11 mouse cellular contexts compared by ENCODE assay signal in the genomic region with DNA sequence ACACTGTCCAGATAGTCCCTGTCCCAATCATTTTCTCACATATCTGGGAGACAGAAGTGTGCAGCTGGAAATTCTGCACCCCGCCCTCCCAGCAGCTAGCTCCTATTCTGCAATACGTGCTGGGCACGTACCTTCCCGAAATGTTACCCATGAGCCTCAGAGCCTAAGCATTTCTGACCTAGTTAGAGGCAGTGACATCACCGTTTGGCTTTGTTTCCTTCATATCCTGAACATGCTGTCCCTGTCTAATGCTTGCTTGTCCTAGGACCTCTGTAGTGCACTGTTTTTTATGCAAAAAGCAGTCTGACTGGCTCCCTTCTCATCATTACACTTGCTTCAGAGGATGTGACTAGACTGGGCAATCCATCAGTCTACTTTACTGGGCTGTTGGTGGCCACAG. TPM values are rescaled to one million over a fixed set of nuclear protein-coding genes. Genes with fewer than 3 reads are reported as not detected.
DNase-seq lines count a peak whose midpoint lies in the region; ATAC-seq and TF ChIP-seq lines count a peak whose summit lies in the region.
"Had no signal": no experiment of that assay in that cellular context is flagged by ENCODE, and none has a peak within 500 bp of the region (broad histone marks: within the 10 kb centered on the region; RNA-seq: fewer than 3 reads in every experiment).

No protein-coding gene starts in this region.

- no peak overlapping the region for H3K27ac ChIP-seq in forebrain, postnatal 0 days (ENCODE audit: low read depth, low read length)
- no peak overlapping the region for H3K27ac ChIP-seq in forebrain, embryonic 11.5 days (ENCODE audit: low read depth, low read length)
- H3K27ac ChIP-seq in midbrain, postnatal 0 days (ENCODE audit: low read depth, low read length), result no peak overlapping the region
- no peak overlapping the region for H3K27ac ChIP-seq in midbrain, embryonic 16.5 days (ENCODE audit: low read length)
- no peak overlapping the region for H3K27ac ChIP-seq in midbrain, embryonic 15.5 days
- H3K27ac ChIP-seq: heart, embryonic 15.5 days; liver, embryonic 14.5 days; neural tube, embryonic 15.5 days had no signal

- peaks cover 9% of the 10 kb centered on the region; the same call in 1 of the 2 replicates for H3K4me1 ChIP-seq in forebrain, postnatal 0 days (ENCODE audit: insufficient read depth)
- no peaks in the 10 kb centered on the region; the same call in 1 of the 2 replicates for H3K4me1 ChIP-seq in forebrain, embryonic 11.5 days (replicated peaks; ENCODE audit: control insufficient read depth, insufficient read depth, low read length)
- H3K4me1 ChIP-seq in midbrain, postnatal 0 days (ENCODE audit: insufficient read depth, low read length), result peaks cover 5% of the 10 kb centered on the region
- peaks cover 17% of the 10 kb centered on the region for H3K4me1 ChIP-seq in midbrain, embryonic 16.5 days (ENCODE audit: control insufficient read depth, insufficient read depth, low read length)
- peaks cover 24% of the 10 kb centered on the region for H3K4me1 ChIP-seq in midbrain, embryonic 15.5 days

- no peaks in the 10 kb centered on the region for H3K27me3 ChIP-seq in forebrain, postnatal 0 days (ENCODE audit: insufficient read depth, low read length)
- H3K27me3 ChIP-seq in forebrain, embryonic 11.5 days (ENCODE audit: control insufficient read depth, insufficient read depth, low read length), result no peaks in the 10 kb centered on the region
- no peaks in the 10 kb centered on the region for H3K27me3 ChIP-seq in midbrain, postnatal 0 days (ENCODE audit: insufficient read depth, low read length)
- no peaks in the 10 kb centered on the region for H3K27me3 ChIP-seq in midbrain, embryonic 16.5 days (ENCODE audit: control insufficient read depth, insufficient read depth, low read depth, low read length)
- H3K27me3 ChIP-seq in midbrain, embryonic 15.5 days (replicated peaks), result no peaks in the 10 kb centered on the region
- H3K27me3 ChIP-seq: heart, embryonic 15.5 days; neural tube, embryonic 15.5 days had no signal

- H3K9ac ChIP-seq in forebrain, postnatal 0 days, result no peak overlapping the region
- H3K9ac ChIP-seq in forebrain, embryonic 11.5 days (ENCODE audit: low read length), result no peak overlapping the region
- no peak overlapping the region; the same call in 1 of the 2 replicates for H3K9ac ChIP-seq in midbrain, postnatal 0 days (replicated peaks; ENCODE audit: low read length, poor library complexity, severe bottlenecking)
- H3K9ac ChIP-seq in midbrain, embryonic 16.5 days (ENCODE audit: low read depth, low read length), result no peak overlapping the region
- H3K9ac ChIP-seq in midbrain, embryonic 15.5 days, result no peak overlapping the region
- H3K9ac ChIP-seq: heart, embryonic 15.5 days; liver, embryonic 14.5 days; neural tube, embryonic 15.5 days had no signal

- H3K36me3 ChIP-seq in forebrain, postnatal 0 days (ENCODE audit: insufficient read depth), result no peaks in the 10 kb centered on the region
- H3K36me3 ChIP-seq in forebrain, embryonic 11.5 days (ENCODE audit: control insufficient read depth, insufficient read depth, low read length), result no peaks in the 10 kb centered on the region
- no peaks in the 10 kb centered on the region for H3K36me3 ChIP-seq in midbrain, postnatal 0 days (ENCODE audit: insufficient read depth, low read length)
- no peaks in the 10 kb centered on the region for H3K36me3 ChIP-seq in midbrain, embryonic 16.5 days (ENCODE audit: control insufficient read depth, insufficient read depth, low read length)
- H3K36me3 ChIP-seq in midbrain, embryonic 15.5 days (replicated peaks), result no peaks in the 10 kb centered on the region
- H3K36me3 ChIP-seq: heart, embryonic 15.5 days; neural tube, embryonic 15.5 days had no signal

- 52% methylated on average over 5 of the region's 5 CpGs for WGBS in forebrain, postnatal 0 days
- 87% methylated on average over 5 of the region's 5 CpGs for WGBS in forebrain, embryonic 11.5 days
- WGBS in midbrain, postnatal 0 days, result 76% methylated on average over 5 of the region's 5 CpGs
- WGBS in midbrain, embryonic 16.5 days, result 69% methylated on average over 5 of the region's 5 CpGs
- WGBS in midbrain, embryonic 15.5 days, result 68% methylated on average over 5 of the region's 5 CpGs

- TF ChIP-seq CTCF in forebrain, postnatal 0 days (IDR thresholded peaks at IDR 0.05; ENCODE audit: low read depth), result no peak
- no peak for TF ChIP-seq CTCF in midbrain, postnatal 0 days (IDR thresholded peaks at IDR 0.05)

- no peak for DNase-seq in forebrain, postnatal 0 days
- no peak for DNase-seq in forebrain, embryonic 11.5 days (ENCODE audit: low spot score)
- peak; percentile 52 for DNase-seq in midbrain, postnatal 0 days (ENCODE audit: low spot score)
- peak; percentile 86 for DNase-seq in heart, adult 8-10 months (ENCODE audit: low spot score)
- DNase-seq in retina, embryonic 14.5 days (ENCODE audit: low spot score), result peak; percentile 45
- no peak for DNase-seq in urinary bladder, adult 2 months (ENCODE audit: low spot score)

- no peaks in the 10 kb centered on the region for H3K9me3 ChIP-seq in forebrain, postnatal 0 days (ENCODE audit: low read length)
- no peaks in the 10 kb centered on the region for H3K9me3 ChIP-seq in forebrain, embryonic 11.5 days (ENCODE audit: control insufficient read depth, low read length)
- H3K9me3 ChIP-seq in midbrain, postnatal 0 days (ENCODE audit: low read length), result no peaks in the 10 kb centered on the region
- no peaks in the 10 kb centered on the region for H3K9me3 ChIP-seq in midbrain, embryonic 16.5 days (replicated peaks; ENCODE audit: control insufficient read depth, low read length, poor library complexity, severe bottlenecking)
- no peaks in the 10 kb centered on the region for H3K9me3 ChIP-seq in midbrain, embryonic 15.5 days
- H3K9me3 ChIP-seq: heart, embryonic 15.5 days; neural tube, embryonic 15.5 days had no signal

- peak; percentile 72 for ATAC-seq in forebrain, postnatal 0 days
- no peak for ATAC-seq in forebrain, embryonic 11.5 days (replicated peaks; ENCODE audit: low FRiP score)
- ATAC-seq in midbrain, postnatal 0 days (ENCODE audit: low FRiP score), result peak; percentile 47
- no peak for ATAC-seq in midbrain, embryonic 16.5 days
- ATAC-seq in midbrain, embryonic 15.5 days (replicated peaks), result no peak

- H3K4me2 ChIP-seq in forebrain, postnatal 0 days (ENCODE audit: low read depth), result no peak overlapping the region
- no peak overlapping the region for H3K4me2 ChIP-seq in forebrain, embryonic 11.5 days (ENCODE audit: low read depth, low read length, severe bottlenecking)
- no peak overlapping the region for H3K4me2 ChIP-seq in midbrain, postnatal 0 days (ENCODE audit: low read depth, low read length, poor library complexity, severe bottlenecking)
- H3K4me2 ChIP-seq in midbrain, embryonic 16.5 days (ENCODE audit: low read length), result no peak overlapping the region
- H3K4me2 ChIP-seq in midbrain, embryonic 15.5 days, result no peak overlapping the region
- H3K4me2 ChIP-seq: heart, embryonic 15.5 days; neural tube, embryonic 15.5 days had no signal

- H3K4me3 ChIP-seq in forebrain, postnatal 0 days (ENCODE audit: low read depth, low read length), result no peak overlapping the region
- no peak overlapping the region for H3K4me3 ChIP-seq in forebrain, embryonic 11.5 days (ENCODE audit: low read depth, low read length)
- H3K4me3 ChIP-seq in midbrain, postnatal 0 days (ENCODE audit: low read depth, low read length), result no peak overlapping the region
- H3K4me3 ChIP-seq in midbrain, embryonic 16.5 days (ENCODE audit: low read depth, low read length), result no peak overlapping the region
- H3K4me3 ChIP-seq in midbrain, embryonic 15.5 days, result no peak overlapping the region
- H3K4me3 ChIP-seq: heart, embryonic 15.5 days; neural tube, embryonic 15.5 days had no signal

RNA-seq across cellular contexts. Expression of gene Wdr95, which starts 38.5 kb away (rescaled TPM):
- total RNA-seq in forebrain, postnatal 0 days (2014; rRNA removed), result 0.15 and 0.38 TPM in 2 replicates
- 0.45 and 0.84 TPM in 2 replicates for polyA plus RNA-seq in forebrain, postnatal 0 days (2015; fragmentation: Nextera tagmentation; extraction: Ambion mirVana)
- 0.24 and 0.73 TPM in 2 replicates for polyA plus RNA-seq in forebrain, embryonic 11.5 days (2014; fragmentation: Nextera tagmentation; extraction: Ambion mirVana)
- total RNA-seq in midbrain, postnatal 0 days (2014; rRNA removed), result 0.33 TPM in 1 of 2 replicates, not detected in the other
- polyA plus RNA-seq in midbrain, postnatal 0 days (2015; fragmentation: Nextera tagmentation; extraction: Ambion mirVana), result 0.28 and 0.41 TPM in 2 replicates
- polyA plus RNA-seq in midbrain, embryonic 16.5 days (2015; fragmentation: Nextera tagmentation; extraction: Ambion mirVana), result 0.11 and 0.33 TPM in 2 replicates
- total RNA-seq in heart, adult 8-10 months (2022), result not detected
- 0.06 and 0.12 TPM in 2 replicates for polyA plus RNA-seq in urinary bladder, adult 2 months (2012; rRNA removed)
- polyA plus RNA-seq in midbrain, embryonic 15.5 days (2015; fragmentation: Nextera tagmentation; extraction: Ambion mirVana), result 0.14 and 0.27 TPM in 2 replicates
- polyA plus RNA-seq: heart, embryonic 15.5 days; liver, embryonic 14.5 days had no signal

Comparison
In these comparisons a context has a peak if more than half of its experiments do, and no peak if none do; other contexts are left out.
1. ATAC-seq: peak in forebrain, postnatal 0 days (single experiment) and midbrain, postnatal 0 days (single experiment); none in forebrain, embryonic 11.5 days (single experiment), midbrain, embryonic 16.5 days (single experiment) and midbrain, embryonic 15.5 days (single experiment).
2. DNase-seq: peak in midbrain, postnatal 0 days (single experiment), heart, adult 8-10 months (single experiment) and retina, embryonic 14.5 days (single experiment); none in forebrain, postnatal 0 days (single experiment), forebrain, embryonic 11.5 days (single experiment) and urinary bladder, adult 2 months (single experiment).